Mouse (Mus musculus) inflammation-experienced regulatory T-cells, adult 6 months (primary cell): Measurements from ENCODE around the gene Il2rb. TPM values are rescaled to one million over a fixed set of nuclear protein-coding genes. Genes with fewer than 3 reads are reported as not detected.

Experiments
- ATAC-seq: one replicate; pipeline ENCODE4 v1.8.0; 2017
- polyA plus RNA-seq, 3 experiments: library from polyadenylated mRNA; unstranded; fragments of 100-300 nt; shearing (Covaris generic); gene quantifications; one replicate each; pipeline ENCODE4 v1.2.1; 2017

The Il2rb gene
- polyA plus RNA-seq, result 100 to 1,000 TPM; 427 to 674 (median 450) TPM

DNA sequence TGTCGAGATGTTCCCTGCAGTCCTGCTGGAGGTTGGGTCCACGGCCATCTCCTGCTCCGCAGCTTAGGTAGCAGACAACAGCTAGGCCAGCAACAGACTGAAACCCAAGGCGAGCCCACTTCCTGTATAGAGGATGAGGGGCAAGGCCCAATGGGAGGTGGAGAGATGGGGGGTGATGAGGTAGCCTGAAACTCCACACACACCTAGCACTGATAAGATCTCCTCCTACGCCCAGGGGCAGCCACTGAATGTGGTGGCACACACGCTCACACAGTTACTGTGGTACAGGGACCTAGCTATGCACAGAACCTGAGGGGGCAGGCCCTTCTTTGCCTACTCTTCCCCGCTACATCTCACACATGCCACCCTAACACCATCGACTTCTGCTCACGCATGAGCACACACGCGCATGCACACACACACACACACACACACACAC lies at the start of gene Il2rb:
Gene Il2rb (minus strand): TSS at position 304 of the 439 bp plus-strand sequence.
- peak; percentile 81 for ATAC-seq

DNA sequence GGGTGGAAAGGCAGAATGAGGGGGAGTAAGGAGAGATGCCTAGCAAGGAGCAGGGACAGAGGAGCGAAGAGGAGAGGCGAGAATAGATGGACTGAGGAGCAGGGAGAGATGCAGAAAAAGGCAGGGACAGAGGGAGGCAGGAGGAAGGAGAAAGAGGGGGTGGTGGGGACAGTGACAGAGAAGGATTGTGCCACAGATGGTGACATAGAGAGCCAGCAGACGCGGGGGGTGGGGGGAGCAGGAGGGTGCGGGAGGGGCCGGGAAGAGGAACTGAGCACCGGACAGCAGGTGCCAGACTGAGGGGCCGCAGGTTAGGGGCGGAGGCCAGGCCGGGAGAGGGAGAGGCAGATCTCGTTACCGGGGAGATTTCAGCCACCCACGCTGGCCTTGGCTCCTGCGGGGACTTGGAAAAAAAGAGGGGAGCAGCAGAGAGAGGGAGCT lies 49.5 kb upstream of the Il2rb start, which contains the start of gene Sstr3:
Gene Sstr3 (minus strand): TSS at position 125 of the 441 bp plus-strand sequence.
- ATAC-seq, result no peak

DNA sequence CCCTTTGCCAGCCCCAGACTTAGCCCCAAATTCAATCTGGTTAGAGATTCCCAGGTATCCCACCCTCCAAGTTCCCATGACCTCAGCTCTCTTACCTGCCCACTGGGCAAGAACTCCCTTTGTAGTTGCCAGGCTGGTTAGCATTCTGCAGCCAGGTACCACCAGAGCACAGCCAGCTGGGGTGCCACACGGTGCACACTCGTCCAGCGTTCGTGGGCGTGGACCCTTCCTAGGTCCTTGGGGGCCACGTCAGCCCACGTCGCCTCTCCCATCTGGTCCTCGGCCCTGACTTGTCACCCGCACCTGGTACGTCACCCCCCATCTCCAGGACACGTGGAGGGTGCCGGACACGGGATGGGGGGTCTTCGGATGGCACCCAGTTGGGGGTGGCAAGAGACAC lies 49.0 kb upstream of the Il2rb start:
- no peak for ATAC-seq

DNA sequence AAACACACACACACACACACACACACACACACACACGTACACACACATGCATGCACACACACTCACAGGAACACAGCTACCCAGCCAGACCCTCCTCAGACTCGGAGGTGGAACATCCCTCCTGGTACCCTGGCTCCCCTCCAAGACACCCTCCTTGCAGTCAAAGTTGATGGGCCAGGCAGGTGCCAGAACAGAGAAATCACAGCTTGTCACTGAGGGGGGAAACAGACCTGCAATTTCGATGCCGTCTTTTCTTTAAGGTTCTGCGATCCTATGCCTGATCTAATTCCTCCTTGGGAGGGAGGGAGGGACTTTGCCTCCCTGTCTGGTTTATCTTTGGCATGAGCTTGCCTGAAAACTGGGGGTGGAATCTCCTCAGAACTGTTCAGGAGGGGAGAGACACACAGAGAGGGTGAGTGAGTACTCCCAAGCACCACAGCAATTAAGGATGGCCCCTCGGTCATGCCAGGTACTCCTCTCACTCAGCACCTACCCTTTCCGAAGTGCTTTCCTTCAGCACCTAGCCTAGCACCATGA lies 47.8 kb upstream of the Il2rb start:
- ATAC-seq, result no peak

DNA sequence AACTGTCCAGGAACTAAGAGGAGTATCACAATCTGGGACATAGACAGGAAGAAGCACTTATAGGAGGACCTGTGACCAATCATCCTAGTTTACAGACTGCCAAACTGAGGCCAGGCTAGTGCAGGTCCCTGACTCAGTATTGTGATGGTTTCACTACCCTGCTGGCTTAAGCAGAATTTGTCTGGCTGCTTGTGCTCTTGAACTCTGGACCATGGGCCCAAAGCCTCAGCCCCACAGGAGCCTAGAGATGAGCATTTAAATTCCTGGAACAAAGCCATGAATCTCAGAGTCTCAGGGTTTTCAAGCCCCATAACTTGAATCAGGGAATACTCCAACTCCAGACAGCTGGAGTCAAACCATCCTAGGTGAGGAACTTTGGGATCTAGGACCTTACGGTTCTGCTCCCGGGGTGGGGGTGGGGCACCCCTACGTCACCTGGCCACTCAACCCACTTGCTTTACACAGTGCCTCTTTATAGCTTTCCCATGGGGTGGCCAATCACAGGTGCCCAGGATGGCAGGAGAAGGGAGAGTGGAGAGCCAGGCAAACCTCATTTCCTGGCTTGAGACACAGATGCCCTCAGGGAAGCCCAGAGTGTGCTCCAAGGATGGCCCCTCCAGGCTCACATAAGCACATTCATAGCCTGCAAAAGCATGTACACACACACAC lies 47.2 kb upstream of the Il2rb start:
- ATAC-seq, result no peak

DNA sequence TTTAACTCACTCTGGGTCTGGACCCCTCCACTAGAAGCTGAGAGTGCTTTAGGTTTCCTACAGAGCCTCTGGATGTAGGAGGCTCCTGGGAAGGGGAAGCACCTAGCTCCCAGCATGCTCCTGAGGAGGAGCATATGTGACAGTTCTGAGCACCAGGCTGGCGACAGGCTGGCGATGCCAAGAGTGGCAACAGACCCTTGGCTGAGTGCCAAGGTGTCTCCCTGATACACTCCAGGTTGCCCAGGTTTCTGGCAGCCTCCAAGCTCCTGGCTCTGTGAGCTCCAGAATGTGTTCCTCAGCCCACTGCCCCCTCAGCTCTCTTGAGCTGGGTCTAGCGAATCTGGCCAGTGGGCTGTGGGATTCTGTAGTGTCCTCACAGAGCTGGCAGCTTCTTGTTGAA lies 46.5 kb upstream of the Il2rb start:
- ATAC-seq, result no peak

DNA sequence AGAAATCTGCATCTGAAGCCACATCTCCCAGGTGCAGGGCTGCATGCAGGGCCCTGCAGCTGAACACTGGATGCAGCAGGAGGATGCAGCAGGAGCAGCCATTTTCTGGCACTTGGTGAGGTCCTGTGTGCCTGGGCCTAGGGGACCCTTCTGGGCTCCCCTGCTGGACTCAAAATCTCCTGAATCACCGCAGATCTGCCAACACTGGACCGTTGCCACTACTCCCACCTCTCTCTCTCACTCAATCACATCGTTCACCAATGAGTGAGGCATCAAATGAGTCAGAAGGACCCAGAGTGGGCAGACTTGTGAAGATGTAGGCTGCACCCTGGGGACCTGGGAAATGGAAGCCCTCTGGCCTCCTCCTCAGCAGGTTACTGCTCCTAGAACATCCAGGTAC lies 46.0 kb upstream of the Il2rb start:
- ATAC-seq, result no peak

DNA sequence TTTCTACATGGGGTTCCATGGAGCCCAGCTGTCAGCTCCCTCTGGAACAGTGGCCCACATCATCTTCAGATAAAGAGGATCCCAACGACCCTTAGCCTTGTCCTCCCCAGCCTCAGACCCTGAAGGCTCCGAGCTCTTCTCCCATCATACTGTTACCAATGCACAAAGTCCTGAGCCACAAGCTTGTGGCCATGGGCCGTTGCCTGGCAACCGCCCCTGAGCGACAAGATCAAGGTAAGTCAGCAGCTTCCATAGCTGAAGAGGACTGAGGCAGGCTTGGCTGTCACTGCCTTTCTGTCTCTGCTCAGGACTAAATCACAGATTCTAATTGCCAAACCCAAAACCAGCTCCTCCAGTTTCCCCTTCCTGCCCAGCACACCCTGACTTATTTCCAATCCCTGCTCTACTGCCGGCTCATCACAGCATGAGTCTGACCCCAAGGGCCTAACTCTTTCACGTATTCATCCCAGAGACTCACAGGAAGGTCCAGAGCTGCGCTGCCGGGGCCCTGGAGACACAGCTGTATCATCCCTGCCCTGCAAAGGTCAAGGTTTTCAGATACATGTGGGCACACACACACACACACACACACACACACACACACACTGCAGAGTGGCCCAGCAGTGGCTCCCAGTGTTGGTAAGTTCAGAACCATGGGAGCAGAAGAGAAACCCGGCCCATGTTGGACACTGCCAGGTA lies 40.8 kb upstream of the Il2rb start:
- ATAC-seq, result no peak

DNA sequence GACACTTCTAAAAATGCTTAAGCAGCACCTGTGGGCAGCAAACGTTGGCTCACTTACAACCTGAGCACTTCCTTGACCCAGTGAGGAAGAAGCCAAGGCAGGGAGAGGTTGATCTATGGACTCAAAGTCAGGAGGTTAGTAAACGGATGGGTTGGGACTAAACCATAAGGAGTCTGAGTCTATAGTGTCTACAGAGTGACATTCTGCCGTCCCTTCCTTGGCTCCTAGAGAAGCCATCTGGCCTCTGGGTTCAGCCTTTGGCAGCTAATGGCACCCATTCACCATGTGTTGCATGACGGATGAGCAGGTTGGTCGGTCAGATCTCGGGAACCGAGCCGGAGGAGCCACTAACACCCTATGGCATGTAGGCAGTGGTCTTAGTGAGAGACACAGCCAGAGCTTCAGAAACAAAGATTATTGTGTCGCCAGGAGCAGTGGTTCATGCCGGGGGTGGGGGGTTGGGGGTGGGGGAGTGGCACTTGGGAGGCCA lies 38.3 kb upstream of the Il2rb start:
- no peak for ATAC-seq

DNA sequence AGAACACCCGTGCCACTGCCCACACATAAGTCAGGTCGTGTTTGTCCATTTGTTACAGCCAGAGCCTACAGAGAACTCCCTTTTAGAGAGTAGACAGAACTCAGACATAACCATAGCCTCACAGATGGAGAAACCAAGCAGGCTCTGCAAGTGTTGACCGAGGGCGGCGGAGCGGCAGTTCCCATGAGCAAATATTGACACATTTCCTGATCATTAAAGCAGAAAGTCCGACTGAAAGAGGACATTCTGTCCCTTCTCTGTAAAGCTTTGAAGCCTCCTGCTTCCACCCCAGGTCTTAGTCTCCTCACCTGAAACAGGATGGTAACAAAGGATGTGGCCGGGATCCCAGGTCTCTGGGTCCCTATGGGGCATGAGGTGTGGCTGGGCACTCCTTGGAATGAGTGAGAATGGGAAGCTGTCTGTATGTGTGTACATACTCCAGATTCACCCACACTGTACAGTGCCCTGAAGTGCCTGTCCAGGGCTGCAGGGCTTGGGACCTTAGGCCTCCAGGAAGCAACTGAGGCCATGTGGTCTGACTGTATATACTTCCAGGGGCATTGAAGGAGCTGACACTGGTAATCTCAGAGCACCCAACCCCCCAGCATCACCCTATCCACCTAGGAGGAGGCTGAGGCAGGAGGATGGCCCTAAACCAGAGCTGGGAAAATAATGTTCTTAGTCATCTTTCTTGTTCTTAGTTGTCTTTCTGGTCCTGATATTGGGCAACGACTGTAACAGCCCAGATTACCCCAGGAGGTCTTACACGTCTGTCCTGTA lies 37.7 kb upstream of the Il2rb start:
- ATAC-seq, result no peak

DNA sequence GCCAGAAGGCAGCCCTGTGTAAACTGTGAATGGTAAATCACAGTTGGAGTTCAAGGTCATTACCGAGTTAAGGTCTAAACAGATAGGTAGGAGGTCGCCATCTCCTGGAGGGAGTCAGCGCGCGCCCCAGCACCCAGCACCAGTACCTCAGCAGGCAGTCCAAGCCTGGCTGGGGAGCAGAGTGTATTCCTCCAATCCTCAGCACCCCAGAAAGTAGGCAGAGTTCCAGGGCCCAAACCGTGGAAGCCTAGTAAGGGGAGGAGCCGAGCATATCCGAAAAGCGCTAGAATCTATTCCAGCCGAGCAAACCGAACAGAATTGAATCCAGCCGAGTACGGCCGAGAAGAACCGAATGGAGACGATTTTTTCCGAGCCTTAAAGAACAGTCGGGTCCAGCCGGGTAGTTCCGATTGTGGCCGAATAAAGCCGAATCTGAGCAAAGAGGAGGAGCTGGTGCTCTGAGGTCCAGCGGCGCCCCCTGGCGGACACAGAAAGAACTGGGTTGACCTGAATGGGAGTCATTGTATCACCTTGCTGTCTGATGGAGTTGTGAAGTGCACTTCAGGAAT lies 36.9 kb upstream of the Il2rb start:
- ATAC-seq, result peak; percentile 77

DNA sequence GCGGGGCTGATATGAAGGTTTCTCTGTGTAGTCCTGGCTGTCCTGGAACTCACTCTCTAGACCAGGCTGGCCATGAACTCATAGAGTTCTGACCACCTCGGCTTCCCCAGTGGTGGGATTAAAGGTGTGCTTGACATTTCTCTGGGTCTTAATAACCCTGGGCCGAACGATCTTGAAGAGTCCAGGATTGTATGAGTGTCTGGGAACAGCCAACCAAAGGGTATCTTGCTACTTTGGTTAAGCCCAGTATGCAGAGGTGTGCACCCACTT lies 36.3 kb upstream of the Il2rb start:
- ATAC-seq, result no peak

DNA sequence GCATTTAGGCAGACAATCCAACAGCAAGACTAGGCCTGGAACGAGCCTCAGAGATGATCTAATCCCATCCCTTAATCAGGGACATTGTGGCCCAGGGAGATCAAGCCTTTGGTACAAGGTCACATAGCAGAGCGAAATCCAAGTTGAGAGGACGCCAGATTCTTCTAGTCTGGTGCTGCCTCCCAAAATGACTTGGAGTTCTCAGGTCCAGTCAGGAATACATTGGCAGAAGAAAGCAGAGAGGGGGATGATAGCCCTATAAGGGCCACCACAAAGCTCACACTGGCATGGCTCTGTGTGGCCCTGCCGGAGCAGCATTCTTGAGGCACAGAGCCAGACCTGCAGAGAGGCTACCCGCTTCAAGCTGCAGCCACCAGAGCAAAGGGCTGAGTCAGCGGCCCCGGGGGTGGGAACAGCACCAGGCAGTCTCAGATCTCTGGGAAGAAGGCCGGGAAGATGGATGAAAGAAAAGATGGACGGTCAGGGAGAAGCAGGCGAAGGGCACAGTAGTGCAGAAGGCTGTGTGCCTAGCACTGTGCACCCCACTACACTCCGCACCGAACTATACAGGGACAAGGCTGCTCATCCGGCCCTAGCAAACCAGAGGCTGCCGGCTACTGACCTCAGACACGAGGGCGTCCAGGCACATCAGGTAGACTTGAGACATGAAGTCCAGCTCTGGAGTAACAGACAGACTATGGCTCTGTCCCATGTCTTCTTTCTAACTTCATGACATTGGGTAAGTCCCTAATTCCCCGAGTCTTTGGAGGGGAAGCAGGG lies 35.8 kb upstream of the Il2rb start, which contains the start of gene C1qtnf6:
Gene C1qtnf6 (minus strand): TSS at position 746 of the 780 bp plus-strand sequence.
- ATAC-seq, result no peak

DNA sequence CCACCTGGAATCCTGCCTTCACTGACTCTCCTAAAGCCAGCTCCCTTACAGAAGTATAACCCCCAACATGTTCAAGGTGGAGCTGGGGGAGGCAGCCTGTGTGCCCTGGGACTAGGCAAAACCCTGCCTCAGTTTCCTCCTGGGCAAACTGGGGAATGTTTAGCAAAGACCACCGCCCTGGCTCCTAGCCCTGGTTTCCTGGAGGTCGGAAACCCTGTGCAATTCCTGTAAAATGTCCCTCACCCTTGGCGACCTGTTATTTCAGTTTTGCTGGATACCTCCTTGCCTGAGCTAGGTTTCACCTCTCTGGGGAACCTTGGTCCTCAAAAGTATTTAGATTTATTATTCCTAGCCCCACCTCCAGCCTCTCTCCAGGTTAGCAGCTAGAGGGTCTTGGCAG lies 35.1 kb upstream of the Il2rb start:
- ATAC-seq, result no peak

DNA sequence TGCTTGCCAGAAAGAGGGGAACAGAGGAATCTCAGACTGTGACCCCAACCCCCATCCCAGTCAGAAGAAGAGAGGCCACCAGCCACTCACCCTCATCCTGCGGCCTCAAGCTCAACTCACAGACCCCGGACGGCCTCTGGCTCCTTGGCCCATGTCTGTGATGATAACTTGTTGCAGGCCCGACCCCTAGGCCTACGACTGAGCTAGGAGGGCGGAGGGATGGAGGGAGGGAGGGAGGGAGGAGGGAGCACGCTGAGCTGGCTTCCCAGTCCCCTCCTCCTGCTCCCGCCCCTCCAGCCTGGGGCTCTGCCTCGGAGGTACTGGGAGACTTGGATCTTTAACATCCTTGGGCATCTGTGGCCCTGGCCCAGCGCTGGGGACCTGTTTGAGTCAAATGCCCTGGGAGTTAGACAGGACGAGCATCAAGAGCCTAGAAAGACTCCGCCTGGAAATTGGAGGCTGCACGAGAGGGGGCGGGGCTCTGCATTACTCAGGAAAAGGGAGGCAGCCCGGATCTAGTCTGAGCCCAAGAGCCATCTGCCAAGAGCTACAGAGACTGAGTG lies 34.4 kb upstream of the Il2rb start:
- ATAC-seq, result no peak

DNA sequence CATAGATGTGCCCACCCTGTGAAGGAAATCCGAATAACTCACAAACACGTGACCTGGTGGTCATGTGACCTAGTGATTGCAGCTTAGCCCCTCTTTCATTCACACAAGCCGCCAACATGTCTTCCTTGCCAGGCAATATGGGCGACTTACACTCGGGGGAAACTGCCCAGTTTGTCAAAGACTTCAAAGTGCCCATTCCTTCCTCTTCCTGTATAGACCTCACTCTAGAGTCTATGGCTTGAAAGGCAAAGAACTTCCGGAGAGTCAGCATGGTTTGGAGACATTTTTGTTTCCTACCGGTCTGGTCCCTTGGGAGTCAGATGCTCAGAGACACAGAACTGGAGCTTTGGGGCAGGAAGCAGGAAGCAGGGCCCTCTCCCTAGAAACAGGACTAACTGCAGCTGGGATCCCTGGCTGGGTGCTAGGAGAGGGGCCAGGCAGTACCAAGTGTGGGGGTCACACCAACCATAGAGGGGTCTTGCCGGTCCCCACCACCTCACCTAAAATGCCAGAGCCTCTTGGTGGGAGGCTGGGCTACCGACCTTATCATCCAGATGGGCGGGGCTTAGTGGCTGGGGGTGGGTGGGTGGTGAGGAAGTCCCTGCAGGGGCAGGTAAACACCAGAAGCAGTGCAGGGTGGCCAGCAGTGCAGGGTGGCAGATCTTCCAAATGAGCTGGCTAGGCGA lies 33.8 kb upstream of the Il2rb start:
- peak; percentile 35 for ATAC-seq

DNA sequence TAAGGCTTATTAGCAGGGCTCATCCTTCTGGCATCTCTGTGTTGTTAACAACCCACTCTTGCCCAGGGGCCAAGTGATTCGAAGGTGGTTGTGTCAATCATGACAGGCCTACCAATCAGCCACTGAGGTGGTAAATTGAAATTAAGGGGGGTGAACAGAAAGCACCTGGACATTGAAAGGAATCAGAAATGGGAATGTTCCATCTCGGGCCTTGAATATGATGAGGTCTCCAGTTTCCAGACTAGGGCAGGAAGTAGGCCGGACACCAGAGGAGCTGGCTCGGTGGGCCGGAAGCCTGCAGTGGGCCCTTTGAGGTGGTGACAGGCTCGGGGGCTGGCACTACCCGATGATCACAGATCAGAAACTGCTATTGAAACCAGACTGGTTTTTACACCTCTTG lies 32.9 kb upstream of the Il2rb start:
- peak; percentile 66 for ATAC-seq

DNA sequence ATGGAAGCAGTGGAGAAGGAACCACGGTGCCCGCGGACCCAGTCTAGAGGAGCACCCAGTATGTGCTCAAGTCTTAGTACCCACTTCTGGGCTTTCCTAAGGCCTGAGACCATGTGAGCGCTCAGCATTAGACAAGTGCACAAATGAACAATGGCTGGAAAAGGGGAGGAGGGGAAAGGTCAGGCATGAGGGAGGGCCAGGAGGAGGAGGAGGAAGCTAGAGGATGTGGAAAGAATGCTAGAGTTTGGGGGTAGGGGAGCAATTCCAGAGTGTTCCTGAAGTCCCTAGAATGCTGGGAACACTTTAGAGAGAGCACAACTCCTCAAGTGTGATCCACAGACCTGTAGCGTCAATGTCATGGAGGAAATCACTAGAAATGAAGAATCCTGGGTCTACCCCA lies 29.1 kb upstream of the Il2rb start:
- ATAC-seq, result no peak

DNA sequence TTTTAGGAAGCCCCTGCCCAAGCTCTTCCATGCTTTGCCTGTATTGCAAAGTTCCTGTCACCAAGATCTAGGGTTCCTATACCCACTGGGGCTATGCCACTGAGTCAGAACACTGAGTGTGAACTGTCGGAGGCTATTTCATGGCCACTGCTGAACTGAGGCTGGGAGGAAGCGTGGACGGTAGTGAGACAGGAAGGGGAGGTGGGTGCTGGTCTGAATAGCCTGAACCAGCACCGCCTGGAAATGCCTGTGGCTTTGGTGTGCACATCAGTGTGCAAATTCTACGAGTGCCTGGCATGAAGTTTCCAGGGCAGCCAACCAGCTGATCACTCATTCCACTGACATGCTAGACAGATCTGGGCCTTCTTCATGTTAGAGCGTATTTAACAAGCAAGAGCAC lies 26.8 kb upstream of the Il2rb start:
- no peak for ATAC-seq

DNA sequence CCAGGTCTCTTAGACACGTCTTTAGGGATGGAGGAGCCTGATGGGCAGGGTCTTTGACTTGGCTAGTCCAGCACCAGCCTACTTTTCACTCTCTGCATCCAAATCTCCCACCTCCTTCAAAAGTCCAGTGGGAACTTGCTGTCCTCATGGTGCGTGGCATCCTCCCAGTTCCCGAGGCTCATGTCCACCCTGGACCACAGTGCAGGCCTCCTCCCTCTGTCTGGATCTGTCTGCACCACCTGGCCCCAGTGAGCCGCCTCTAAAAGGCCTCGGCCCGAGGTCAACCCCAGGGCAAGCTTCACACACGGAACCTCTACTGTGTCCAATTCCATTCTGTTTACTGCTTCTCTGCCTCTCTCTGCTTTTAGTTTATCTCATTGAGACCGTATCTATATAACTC lies 26.3 kb upstream of the Il2rb start:
- no peak for ATAC-seq

DNA sequence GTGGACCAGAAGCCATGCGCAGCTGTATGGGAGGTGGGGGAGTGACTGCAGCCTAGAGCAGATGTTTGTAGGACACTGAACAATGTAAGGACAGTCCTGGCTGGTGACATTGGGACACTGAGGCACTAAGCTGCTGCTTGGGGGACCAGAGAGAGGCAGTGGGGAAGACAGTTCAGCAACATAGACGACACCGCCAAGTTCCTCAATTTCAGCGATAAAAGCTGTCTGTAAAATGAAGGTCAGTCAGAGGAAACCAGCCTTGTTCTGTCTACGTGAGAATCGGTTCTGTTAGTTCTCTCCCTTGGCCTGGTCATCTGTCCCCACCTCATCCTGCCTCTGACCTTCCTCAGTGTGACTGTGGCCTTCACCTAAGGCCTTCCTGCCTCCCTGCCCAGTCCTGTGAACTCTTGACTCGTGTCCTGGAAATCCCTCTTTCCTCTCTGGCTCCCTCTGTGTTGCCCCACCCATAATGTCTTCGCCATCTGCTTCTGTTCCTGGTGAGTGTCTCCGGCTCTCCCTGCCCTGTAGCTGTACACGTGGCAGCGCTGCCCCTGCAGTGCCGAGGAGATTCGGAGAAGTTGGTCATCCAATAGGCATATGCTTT lies 25.1 kb upstream of the Il2rb start:
- no peak for ATAC-seq
